Mouse (Mus musculus): ENCODE data around the gene Cdh4.

DNA sequence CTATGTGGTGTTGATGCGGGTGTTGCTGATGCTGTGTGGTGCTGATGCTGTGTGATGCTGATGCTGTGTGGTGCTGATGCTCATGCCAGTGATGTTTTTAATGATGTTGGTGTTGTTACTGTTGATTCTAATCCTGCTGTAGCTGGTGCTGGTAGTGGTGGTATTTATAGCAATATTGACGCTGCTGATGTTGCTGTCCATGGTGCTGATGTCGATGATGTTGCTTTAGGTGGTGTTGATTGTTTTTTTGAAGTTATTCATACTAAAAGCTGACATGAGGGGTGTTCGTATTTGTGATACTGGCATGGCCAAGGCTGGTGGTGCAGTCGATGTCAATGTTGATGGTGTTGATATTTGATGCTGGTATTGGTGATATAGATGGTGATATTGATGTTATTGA, 173.7 kb downstream of the Cdh4 start:
- TF ChIP-seq CTCF (IDR thresholded peaks at IDR 0.05; ENCODE audit: borderline replicate concordance, extremely low read depth, insufficient read depth, insufficient read length): no peak
- TF ChIP-seq POLR2A (IDR thresholded peaks at IDR 0.05; ENCODE audit: borderline replicate concordance, extremely low read depth, insufficient read depth, insufficient read length, poor library complexity, severe bottlenecking): no peak

All from brain, embryonic 14.5 days (tissue).